Mouse (Mus musculus) cortical plate, adult 2 months (tissue): ENCODE measurements around the gene Ano6.

Experiments
- CTCF ChIP-seq: fragments of 200-500 bp; IDR thresholded peaks from 2 replicates; pipeline ENCODE4 v1.5.1; 2011; ENCODE audit warnings: mild to moderate bottlenecking, control low read depth, low read length; ENCODE audit not compliant: insufficient read depth; ENCODE audit errors: extremely low read depth
- POLR2A ChIP-seq: fragments of 200-500 bp; IDR thresholded peaks from 2 replicates; pipeline ENCODE4 v1.6.1; 2011; ENCODE audit warnings: mild to moderate bottlenecking, low read length, control low read depth; ENCODE audit not compliant: insufficient read depth; ENCODE audit errors: extremely low read depth

DNA sequence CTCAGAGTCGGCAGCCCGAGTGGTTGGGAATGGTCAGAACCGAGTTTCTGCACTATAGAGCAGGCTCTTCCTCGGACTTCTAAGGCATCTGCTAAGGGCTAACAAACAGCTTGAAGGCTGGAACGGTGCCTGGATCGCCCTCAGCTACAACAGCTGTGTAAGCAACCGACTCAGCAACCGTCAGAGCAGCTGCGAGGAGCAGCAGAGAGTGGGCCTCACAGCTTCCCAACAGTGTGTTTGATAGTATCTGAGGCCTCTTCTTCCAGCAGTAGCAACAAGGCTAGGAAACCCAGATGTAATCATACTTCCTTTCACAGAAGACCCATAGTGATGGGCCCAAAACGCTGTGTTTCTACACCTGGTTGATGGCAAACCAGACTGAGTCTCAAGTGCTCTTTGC lies 33.5 kb upstream of the Ano6 start:
- TF ChIP-seq CTCF (no peak), POLR2A (no peak)
